Mouse (Mus musculus): ENCODE results near the gene Mepce.
A peak's percentile ranks its signal among the peaks of the same experiment; 100 is the strongest.
"Not testable (repeated sequence)": the region's sequence is repeated elsewhere in the genome, so short reads cannot be mapped to it uniquely, and the experiment has no call there.

Gene Mepce

GRCm38 (mm10) chr5:137756882-137757661 lies 30.4 kb downstream of the Mepce start:
- DNase-seq, result peak; percentile 93

GRCm38 (mm10) chr5:137756106-137756505 lies 31.3 kb downstream of the Mepce start:
- DNase-seq, result no peak

GRCm38 (mm10) chr5:137755425-137755824 lies 32.0 kb downstream of the Mepce start:
- no peak for DNase-seq

- DNase-seq, result no peak
Observed at GRCm38 (mm10) chr5:137753111-137753832, 34.2 kb downstream of the Mepce start.

- no peak for DNase-seq
Observed at GRCm38 (mm10) chr5:137751988-137752387, 35.5 kb downstream of the Mepce start.

- DNase-seq, result no peak
Observed at GRCm38 (mm10) chr5:137751221-137751887, 36.1 kb downstream of the Mepce start.

GRCm38 (mm10) chr5:137750212-137750611 lies 37.2 kb downstream of the Mepce start:
- DNase-seq, result not testable (repeated sequence)

GRCm38 (mm10) chr5:137749196-137749836 lies 38.1 kb downstream of the Mepce start:
- DNase-seq, result no peak

GRCm38 (mm10) chr5:137748130-137748770 lies 39.2 kb downstream of the Mepce start:
- DNase-seq, result no peak

GRCm38 (mm10) chr5:137747326-137747961 lies 40.0 kb downstream of the Mepce start:
- no peak for DNase-seq

GRCm38 (mm10) chr5:137746851-137747325 lies 40.6 kb downstream of the Mepce start:
- DNase-seq, result no peak

- DNase-seq, result peak; percentile 63
Observed at GRCm38 (mm10) chr5:137746282-137746850, 41.1 kb downstream of the Mepce start.

GRCm38 (mm10) chr5:137745214-137746171 lies 42.0 kb downstream of the Mepce start, which contains the start of gene Tsc22d4:
TSS of gene Tsc22d4 (plus strand) at chr5:137745730.
- peak; percentile 95 for DNase-seq

GRCm38 (mm10) chr5:137744197-137744596 lies 43.3 kb downstream of the Mepce start:
- no peak for DNase-seq

- no peak for DNase-seq
Observed at GRCm38 (mm10) chr5:137742836-137743235, 44.6 kb downstream of the Mepce start.

- no peak for DNase-seq
Observed at GRCm38 (mm10) chr5:137742048-137742447, 45.4 kb downstream of the Mepce start.

GRCm38 (mm10) chr5:137741023-137741931 lies 46.2 kb downstream of the Mepce start, which contains the start of gene Nyap1:
TSS of gene Nyap1 (minus strand) at chr5:137741607.
- peak; percentile 93 for DNase-seq

- DNase-seq, result no peak
Observed at GRCm38 (mm10) chr5:137740506-137740905, 46.9 kb downstream of the Mepce start.

GRCm38 (mm10) chr5:137739471-137739870 lies 48.0 kb downstream of the Mepce start:
- no peak for DNase-seq
